Mouse (Mus musculus): ENCODE results near the gene Pmpcb. TPM values are rescaled to one million over a fixed set of nuclear protein-coding genes. Genes with fewer than 3 reads are reported as not detected.
"Not testable (repeated sequence)": the region's sequence is repeated elsewhere in the genome, so short reads cannot be mapped to it uniquely, and the experiment has no call there.

The Pmpcb gene
- total and polyA plus RNA-seq, 3 experiments, result 41.6 to 113 (median 60.8) TPM

DNA sequence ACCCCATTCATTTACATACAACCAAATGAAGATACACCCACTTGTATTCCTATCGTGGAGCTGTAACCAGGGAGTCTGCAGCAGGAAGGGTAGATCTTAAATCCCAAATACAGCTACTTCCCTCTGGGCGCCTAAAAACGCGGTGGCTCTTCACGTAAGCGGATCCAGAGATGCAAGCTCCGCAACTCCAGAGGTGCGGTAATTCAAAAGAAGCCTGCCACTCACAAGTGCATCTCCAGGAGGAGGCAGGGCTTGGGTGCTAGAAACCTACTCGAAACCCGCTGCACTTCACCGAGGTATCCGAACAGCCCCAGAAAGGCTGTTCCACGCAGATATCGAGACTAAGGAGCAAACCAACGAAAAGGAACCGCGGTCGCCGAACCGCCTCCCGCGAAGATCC lies 36.0 kb upstream of the Pmpcb start:
- no peaks in the 10 kb centered on the region for H3K9me3 ChIP-seq (replicated peaks)
- TF ChIP-seq CTCF (IDR thresholded peaks at IDR 0.05; ENCODE audit: low read depth, low read length), result no peak
- TF ChIP-seq TAL1 (conservative IDR thresholded peaks at IDR 0.05; ENCODE audit: low read depth, low read length), result no peak
- TF ChIP-seq POLR2AphosphoS5 (IDR thresholded peaks at IDR 0.05; ENCODE audit: insufficient replicate concordance, low read depth, low read length), result no peak
- DNase-seq (ENCODE audit: low spot score) (no peak), ATAC-seq (ENCODE audit: extremely low read depth, insufficient number of reproducible peaks, low FRiP score, poor library complexity, severe bottlenecking) (0 out of 2 replicates have a peak, but pooled peaks have one; percentile 5)
- peaks cover 22% of the 10 kb centered on the region for H3K4me1 ChIP-seq (ENCODE audit: insufficient read depth, low read depth, low read length)
- peak overlapping the region; percentile 80 for H3K4me3 ChIP-seq (ENCODE audit: low read depth, low read length)
- H3K27me3 ChIP-seq (ENCODE audit: insufficient read depth, low read length), result no peaks in the 10 kb centered on the region
- no peaks in the 10 kb centered on the region for H3K36me3 ChIP-seq (replicated peaks)

DNA sequence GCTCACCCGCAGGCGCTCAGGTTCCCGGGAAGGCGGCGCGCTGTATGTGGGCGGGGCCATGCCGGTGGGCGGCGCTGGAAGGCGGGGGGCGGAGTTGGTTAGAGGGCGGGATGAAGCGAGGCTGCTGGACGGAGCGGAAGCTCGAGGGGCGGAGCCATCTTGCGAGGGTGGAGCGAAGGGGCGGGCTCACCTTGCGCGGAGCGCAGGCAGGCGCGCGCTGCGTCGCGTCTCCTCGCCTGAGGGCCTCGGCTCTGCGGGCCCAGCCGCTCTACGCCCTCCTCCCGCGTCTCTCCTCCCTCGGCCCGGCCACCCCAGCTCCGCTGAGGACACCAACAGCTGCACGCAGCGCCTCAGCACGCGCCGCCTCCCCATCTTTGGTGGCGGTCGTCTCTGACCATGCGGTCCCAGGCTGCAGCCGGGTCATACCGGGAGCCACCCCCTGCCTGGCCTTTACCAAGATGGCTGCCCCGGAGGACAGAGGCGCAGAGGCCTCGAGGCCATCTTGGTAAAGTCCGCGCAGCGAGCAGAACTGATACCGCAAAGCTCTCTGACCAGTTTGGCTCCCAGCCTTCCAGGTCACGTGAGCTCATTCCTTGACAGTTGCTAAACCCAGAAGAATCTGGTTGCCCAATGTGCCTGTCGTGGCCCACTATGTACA lies 35.5 kb upstream of the Pmpcb start, which contains the start of gene Napepld:
Gene Napepld, minus strand, starts transcription at position 46 of the 658 bp plus-strand sequence.
- Histone ChIP-seq H3K9me3 (replicated peaks) (no peaks in the 10 kb centered on the region), H3K27me3 (ENCODE audit: insufficient read depth, low read length) (no peaks in the 10 kb centered on the region), H3K36me3 (replicated peaks) (no peaks in the 10 kb centered on the region), H3K4me3 (ENCODE audit: low read depth, low read length) (peak within 1 kb of the TSS; percentile 80), H3K4me1 (ENCODE audit: insufficient read depth, low read depth, low read length) (peaks cover 22% of the 10 kb centered on the region)
- ATAC-seq (ENCODE audit: extremely low read depth, insufficient number of reproducible peaks, low FRiP score, poor library complexity, severe bottlenecking) (peak; percentile 82), DNase-seq (ENCODE audit: low spot score) (peak; percentile 81)
- TF ChIP-seq GATA1 (IDR thresholded peaks at IDR 0.05; ENCODE audit: borderline replicate concordance, low read length) (no peak), GATA2 (IDR thresholded peaks at IDR 0.05; ENCODE audit: borderline replicate concordance, low read depth, low read length) (no peak), TAL1 (conservative IDR thresholded peaks at IDR 0.05; ENCODE audit: low read depth, low read length) (no peak), CTCF (IDR thresholded peaks at IDR 0.05; ENCODE audit: low read depth, low read length) (no peak)

- no peak for ATAC-seq (ENCODE audit: extremely low read depth, insufficient number of reproducible peaks, low FRiP score, poor library complexity, severe bottlenecking)
- Histone ChIP-seq H3K9me3 (replicated peaks) (no peaks in the 10 kb centered on the region), H3K27me3 (ENCODE audit: insufficient read depth, low read length) (no peaks in the 10 kb centered on the region), H3K4me3 (ENCODE audit: low read depth, low read length) (peak overlapping the region; percentile 80), H3K36me3 (replicated peaks) (no peaks in the 10 kb centered on the region), H3K4me1 (ENCODE audit: insufficient read depth, low read depth, low read length) (peaks cover 22% of the 10 kb centered on the region)
- DNase-seq (ENCODE audit: low spot score), result no peak
- TF ChIP-seq GATA1 (IDR thresholded peaks at IDR 0.05; ENCODE audit: borderline replicate concordance, low read length) (no peak), CTCF (IDR thresholded peaks at IDR 0.05; ENCODE audit: low read depth, low read length) (no peak), GATA2 (IDR thresholded peaks at IDR 0.05; ENCODE audit: borderline replicate concordance, low read depth, low read length) (no peak), POLR2AphosphoS5 (IDR thresholded peaks at IDR 0.05; ENCODE audit: insufficient replicate concordance, low read depth, low read length) (no peak), TAL1 (conservative IDR thresholded peaks at IDR 0.05; ENCODE audit: low read depth, low read length) (no peak)
Observed at GRCm38 (mm10) chr5:21702009-21702364, 35.0 kb upstream of the Pmpcb start.

DNA sequence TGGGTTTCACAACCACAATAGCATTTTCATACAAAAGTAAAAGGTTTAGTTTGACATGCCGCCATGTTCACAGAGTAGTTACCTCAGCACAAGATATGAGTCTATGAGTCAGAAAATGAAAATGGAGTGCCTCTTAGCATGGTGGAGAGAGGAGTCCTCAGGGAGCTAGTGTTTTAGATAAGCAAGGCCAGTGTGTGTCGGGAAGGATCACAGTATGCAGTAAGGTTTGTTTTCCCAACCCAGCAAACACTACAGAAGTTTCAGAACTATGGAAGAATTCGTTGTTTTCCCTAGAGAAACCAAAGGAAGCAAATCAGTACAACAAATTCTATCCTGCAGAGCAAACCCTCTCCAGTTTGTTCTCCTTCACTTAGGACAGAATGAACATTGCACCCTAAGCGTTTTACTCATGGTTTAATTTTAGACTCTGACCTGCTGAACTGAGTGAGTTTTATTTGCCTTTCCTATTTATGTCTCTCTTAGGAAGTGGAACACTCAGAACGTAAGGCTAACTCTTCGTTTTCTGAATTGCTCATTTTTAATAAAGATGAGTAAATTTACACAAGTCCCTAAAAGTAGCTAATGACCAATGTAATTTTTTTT lies 34.0 kb upstream of the Pmpcb start:
- Histone ChIP-seq H3K27me3 (ENCODE audit: insufficient read depth, low read length) (no peaks in the 10 kb centered on the region), H3K4me3 (ENCODE audit: low read depth, low read length) (no peak overlapping the region), H3K4me1 (ENCODE audit: insufficient read depth, low read depth, low read length) (peaks cover 22% of the 10 kb centered on the region), H3K36me3 (replicated peaks) (no peaks in the 10 kb centered on the region), H3K9me3 (replicated peaks) (no peaks in the 10 kb centered on the region)
- DNase-seq (ENCODE audit: low spot score), result no peak
- TF ChIP-seq CTCF (IDR thresholded peaks at IDR 0.05; ENCODE audit: low read depth, low read length) (no peak), GATA2 (IDR thresholded peaks at IDR 0.05; ENCODE audit: borderline replicate concordance, low read depth, low read length) (no peak), TAL1 (conservative IDR thresholded peaks at IDR 0.05; ENCODE audit: low read depth, low read length) (no peak), GATA1 (IDR thresholded peaks at IDR 0.05; ENCODE audit: borderline replicate concordance, low read length) (no peak), POLR2AphosphoS5 (IDR thresholded peaks at IDR 0.05; ENCODE audit: insufficient replicate concordance, low read depth, low read length) (no peak)
- ATAC-seq (ENCODE audit: extremely low read depth, insufficient number of reproducible peaks, low FRiP score, poor library complexity, severe bottlenecking), result no peak

DNA sequence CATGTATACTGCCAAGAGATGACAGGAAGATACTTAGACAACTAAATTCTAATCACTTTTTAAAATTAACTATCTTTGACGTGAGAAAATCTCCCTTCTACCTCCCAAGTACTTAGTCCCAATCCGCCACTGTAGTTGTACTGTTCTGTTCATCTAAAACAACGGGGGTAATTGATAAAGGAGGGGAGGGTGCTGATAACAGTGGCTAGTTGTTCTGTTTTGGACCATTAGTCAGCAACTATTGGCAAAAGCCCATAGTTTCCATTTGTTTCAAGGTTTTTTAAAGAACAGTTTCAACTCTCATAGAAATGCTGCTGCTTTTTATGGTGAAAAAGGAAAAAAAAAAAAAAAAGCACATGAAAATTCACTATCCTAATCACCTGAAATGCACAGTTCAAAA lies 33.2 kb upstream of the Pmpcb start:
- H3K4me1 ChIP-seq (ENCODE audit: insufficient read depth, low read depth, low read length), result peaks cover 22% of the 10 kb centered on the region
- H3K4me3 ChIP-seq (ENCODE audit: low read depth, low read length), result no peak overlapping the region
- H3K9me3 ChIP-seq (replicated peaks), result no peaks in the 10 kb centered on the region
- DNase-seq (ENCODE audit: low spot score) (no peak), ATAC-seq (ENCODE audit: extremely low read depth, insufficient number of reproducible peaks, low FRiP score, poor library complexity, severe bottlenecking) (no peak)
- H3K36me3 ChIP-seq (replicated peaks), result no peaks in the 10 kb centered on the region
- no peak for TF ChIP-seq CTCF (IDR thresholded peaks at IDR 0.05; ENCODE audit: low read depth, low read length)
- no peak for TF ChIP-seq GATA1 (IDR thresholded peaks at IDR 0.05; ENCODE audit: borderline replicate concordance, low read length)
- no peak for TF ChIP-seq POLR2AphosphoS5 (IDR thresholded peaks at IDR 0.05; ENCODE audit: insufficient replicate concordance, low read depth, low read length)
- no peak for TF ChIP-seq GATA2 (IDR thresholded peaks at IDR 0.05; ENCODE audit: borderline replicate concordance, low read depth, low read length)
- TF ChIP-seq TAL1 (conservative IDR thresholded peaks at IDR 0.05; ENCODE audit: low read depth, low read length), result no peak
- H3K27me3 ChIP-seq (ENCODE audit: insufficient read depth, low read length), result no peaks in the 10 kb centered on the region

GRCm38 (mm10) chr5:21706546-21706945 lies 30.4 kb upstream of the Pmpcb start:
- DNase-seq (ENCODE audit: low spot score) (no peak), ATAC-seq (ENCODE audit: extremely low read depth, insufficient number of reproducible peaks, low FRiP score, poor library complexity, severe bottlenecking) (no peak)
- no peaks in the 10 kb centered on the region for H3K9me3 ChIP-seq (replicated peaks)
- no peak for TF ChIP-seq CTCF (IDR thresholded peaks at IDR 0.05; ENCODE audit: low read depth, low read length)
- TF ChIP-seq TAL1 (conservative IDR thresholded peaks at IDR 0.05; ENCODE audit: low read depth, low read length), result no peak
- TF ChIP-seq GATA2 (IDR thresholded peaks at IDR 0.05; ENCODE audit: borderline replicate concordance, low read depth, low read length), result no peak
- TF ChIP-seq POLR2AphosphoS5 (IDR thresholded peaks at IDR 0.05; ENCODE audit: insufficient replicate concordance, low read depth, low read length), result no peak
- TF ChIP-seq GATA1 (IDR thresholded peaks at IDR 0.05; ENCODE audit: borderline replicate concordance, low read length), result no peak
- peaks cover 20% of the 10 kb centered on the region for H3K4me1 ChIP-seq (ENCODE audit: insufficient read depth, low read depth, low read length)
- H3K27me3 ChIP-seq (ENCODE audit: insufficient read depth, low read length), result 0 out of 2 replicates have a peak, but pooled peaks cover under 1% of the 10 kb centered on the region
- no peak overlapping the region for H3K4me3 ChIP-seq (ENCODE audit: low read depth, low read length)
- H3K36me3 ChIP-seq (replicated peaks), result no peaks in the 10 kb centered on the region

GRCm38 (mm10) chr5:21708011-21708410 lies 28.9 kb upstream of the Pmpcb start:
- H3K9me3 ChIP-seq (replicated peaks); H3K36me3 ChIP-seq (replicated peaks); DNase-seq (ENCODE audit: low spot score); H3K4me3 ChIP-seq (ENCODE audit: low read depth, low read length); ATAC-seq (ENCODE audit: extremely low read depth, insufficient number of reproducible peaks, low FRiP score, poor library complexity, severe bottlenecking): not testable (repeated sequence)
- Histone ChIP-seq H3K27me3 (ENCODE audit: insufficient read depth, low read length) (peaks cover 11% of the 10 kb centered on the region), H3K4me1 (ENCODE audit: insufficient read depth, low read depth, low read length) (peaks cover 14% of the 10 kb centered on the region)
